Mouse (Mus musculus) liver, postnatal 0 days (tissue): ENCODE data around the gene Sctr. TPM values are rescaled to one million over a fixed set of nuclear protein-coding genes. Genes with fewer than 3 reads are reported as not detected.

ENCODE experiments used
- ATAC-seq: fragments of 200-750 bp; cut with Nextera tagmentation; 2 replicates; pipeline ENCODE4 v1.8.0; 2017; ENCODE audit warnings: mild to moderate bottlenecking, moderate library complexity
- DNase-seq: peaks from one replicate; pipeline ENCODE4 v3.0.0-alpha.2; 2016
- H3K27ac ChIP-seq: fragments of 300-500 bp; sonication (generic); 2 replicates; pipeline ENCODE4 v1.5.1; 2014; ENCODE audit warnings: antibody characterized with exemption, moderate library complexity, mild to moderate bottlenecking, low read depth
- H3K27me3 ChIP-seq: fragments of 300-500 bp; sonication (generic); 2 replicates; pipeline ENCODE4 v1.6.1; 2014; ENCODE audit warnings: low read length, control low read depth, mixed read lengths; ENCODE audit not compliant: insufficient read depth
- H3K36me3 ChIP-seq: fragments of 300-500 bp; sonication (generic); replicated peaks from 2 replicates; pipeline ENCODE4 v1.6.1; 2014; ENCODE audit warnings: mild to moderate bottlenecking, control low read depth, low read length, moderate library complexity, mixed read lengths; ENCODE audit not compliant: insufficient read depth
- H3K4me1 ChIP-seq: fragments of 300-500 bp; sonication (generic); 2 replicates; pipeline ENCODE4 v1.6.1; 2014; ENCODE audit warnings: antibody characterized with exemption, mild to moderate bottlenecking, control low read depth; ENCODE audit not compliant: insufficient read depth
- H3K4me2 ChIP-seq: fragments of 300-500 bp; sonication (generic); 2 replicates; pipeline ENCODE4 v1.6.1; 2014; ENCODE audit warnings: low read depth, mild to moderate bottlenecking, low read length, moderate library complexity, mixed read lengths
- H3K4me3 ChIP-seq: fragments of 300-500 bp; sonication (generic); 2 replicates; pipeline ENCODE4 v1.5.1; 2014; ENCODE audit warnings: low read depth, low read length
- H3K9ac ChIP-seq: fragments of 300-500 bp; sonication (generic); replicated peaks from 2 replicates; pipeline ENCODE4 v1.6.1; 2014; ENCODE audit warnings: mild to moderate bottlenecking, moderate library complexity
- H3K9me3 ChIP-seq: fragments of 300-500 bp; sonication (generic); 2 replicates; pipeline ENCODE4 v1.6.1; 2016; ENCODE audit warnings: mild to moderate bottlenecking, control low read depth, low read length, mixed read lengths
- CTCF ChIP-seq: sonication (generic); IDR thresholded peaks from 2 replicates; pipeline ENCODE4 v1.5.1; 2016; ENCODE audit warnings: antibody characterized with exemption, low read depth
- EP300 ChIP-seq: IDR thresholded peaks from 2 replicates; pipeline ENCODE4 v1.6.1; 2016; ENCODE audit warnings: antibody characterized with exemption, low read depth, mild to moderate bottlenecking
- WGBS: fragments of 180-500 bp; shearing (Covaris S2); extraction: QIAGEN DNeasy Blood & Tissue Kit; methylation state at CpG from one replicate; pipeline ENCODE4 v1.1.7; 2014; ENCODE audit not compliant: insufficient replicate concordance; 5-methylcytosine and 5-hydroxymethylcytosine counted together
- polyA plus RNA-seq: library from polyadenylated mRNA; unstranded; fragments of >200 nt; fragmentation: Nextera tagmentation; extraction: Ambion mirVana; gene quantifications from 2 replicates; pipeline ENCODE4 v1.2.1, GENCODE M21; 2015

Gene Sctr
- polyA plus RNA-seq, 1 experiment from 2014 or later: 0.05 TPM

GRCm38 (mm10) chr1:120024331-120025049, 17.8 kb downstream of the Sctr start:
- ATAC-seq (peak; percentile 52), DNase-seq (no peak)
- WGBS: 58% methylated on average over 10 of the region's 10 CpGs
- Histone ChIP-seq H3K4me3 (no peak overlapping the region), H3K27ac (peak overlapping the region; percentile 67; the same call in 1 of the 2 replicates), H3K27me3 (no peaks in the 10 kb centered on the region), H3K4me2 (no peak overlapping the region), H3K9ac (no peak overlapping the region), H3K4me1 (0 out of 2 replicates have a peak, but pooled peaks cover 4% of the 10 kb centered on the region), H3K36me3 (no peaks in the 10 kb centered on the region), H3K9me3 (no peaks in the 10 kb centered on the region)
- TF ChIP-seq EP300 (no peak), CTCF (no peak)

GRCm38 (mm10) chr1:120025050-120025439, 18.4 kb downstream of the Sctr start:
- Histone ChIP-seq H3K27ac (peak overlapping the region; percentile 67; the same call in 1 of the 2 replicates), H3K4me2 (no peak overlapping the region), H3K27me3 (no peaks in the 10 kb centered on the region), H3K36me3 (no peaks in the 10 kb centered on the region), H3K9ac (no peak overlapping the region), H3K4me3 (no peak overlapping the region), H3K9me3 (no peaks in the 10 kb centered on the region), H3K4me1 (0 out of 2 replicates have a peak, but pooled peaks cover 4% of the 10 kb centered on the region)
- peak; percentile 61 for ATAC-seq
- TF ChIP-seq CTCF (peak; percentile 32), EP300 (no peak)
- DNase-seq: no peak
- WGBS: 23% methylated on average over 2 of the region's 2 CpGs

- Histone ChIP-seq H3K27ac (no peak overlapping the region), H3K27me3 (no peaks in the 10 kb centered on the region), H3K9me3 (no peaks in the 10 kb centered on the region), H3K4me3 (no peak overlapping the region), H3K36me3 (no peaks in the 10 kb centered on the region), H3K9ac (no peak overlapping the region), H3K4me2 (no peak overlapping the region), H3K4me1 (0 out of 2 replicates have a peak, but pooled peaks cover 4% of the 10 kb centered on the region)
- DNase-seq: peak; percentile 29
- WGBS: 54% methylated on average over 4 of the region's 4 CpGs
- no peak for ATAC-seq
- TF ChIP-seq CTCF: no peak
- TF ChIP-seq EP300: no peak
Measured at GRCm38 (mm10) chr1:120027693-120028092, 21.0 kb downstream of the Sctr start.

GRCm38 (mm10) chr1:120030474-120030873, 23.8 kb downstream of the Sctr start:
- TF ChIP-seq EP300 (no peak), CTCF (no peak)
- Histone ChIP-seq H3K4me2 (no peak overlapping the region), H3K27ac (no peak overlapping the region), H3K4me3 (no peak overlapping the region), H3K9ac (no peak overlapping the region), H3K27me3 (no peaks in the 10 kb centered on the region), H3K4me1 (0 out of 2 replicates have a peak, but pooled peaks cover 7% of the 10 kb centered on the region), H3K9me3 (no peaks in the 10 kb centered on the region), H3K36me3 (no peaks in the 10 kb centered on the region)
- WGBS: 66% methylated on average over 3 of the region's 3 CpGs
- ATAC-seq: no peak
- DNase-seq: no peak

GRCm38 (mm10) chr1:120032804-120033468, 26.2 kb downstream of the Sctr start:
- H3K27ac ChIP-seq: peak overlapping the region; percentile 44; the same call in 1 of the 2 replicates
- no peaks in the 10 kb centered on the region for H3K36me3 ChIP-seq
- peak overlapping the region; percentile 9; the same call in 1 of the 2 replicates for H3K4me2 ChIP-seq
- 34% methylated on average over 10 of the region's 10 CpGs for WGBS
- H3K27me3 ChIP-seq: no peaks in the 10 kb centered on the region
- TF ChIP-seq EP300: no peak
- peak; percentile 98 for TF ChIP-seq CTCF
- no peaks in the 10 kb centered on the region for H3K9me3 ChIP-seq
- H3K4me1 ChIP-seq: peaks cover 11% of the 10 kb centered on the region; the same call in 1 of the 2 replicates
- peak; percentile 89 for DNase-seq
- no peak overlapping the region for H3K9ac ChIP-seq
- H3K4me3 ChIP-seq: no peak overlapping the region
- peak; percentile 91 for ATAC-seq

GRCm38 (mm10) chr1:120033469-120033854, 26.8 kb downstream of the Sctr start:
- DNase-seq (no peak), ATAC-seq (no peak)
- Histone ChIP-seq H3K4me3 (no peak overlapping the region), H3K4me2 (peak overlapping the region; percentile 9; the same call in 1 of the 2 replicates), H3K9ac (no peak overlapping the region), H3K4me1 (peaks cover 11% of the 10 kb centered on the region; the same call in 1 of the 2 replicates), H3K27me3 (no peaks in the 10 kb centered on the region), H3K9me3 (no peaks in the 10 kb centered on the region), H3K36me3 (no peaks in the 10 kb centered on the region), H3K27ac (peak overlapping the region; percentile 44; the same call in 1 of the 2 replicates)
- no peak for TF ChIP-seq CTCF
- no peak for TF ChIP-seq EP300
- 80% methylated on average over 2 of the region's 2 CpGs for WGBS
